Mouse (Mus musculus): ENCODE results near the gene Orm2. TPM values are rescaled to one million over a fixed set of nuclear protein-coding genes. Genes with fewer than 3 reads are reported as not detected.

Gene Orm2
- polyA plus RNA-seq (2021; fragmentation: Nextera tagmentation), result not detected in 2 replicates
- long read RNA-seq, experiment 1, result 0 reads
- long read RNA-seq, experiment 2, result 0 reads

DNA sequence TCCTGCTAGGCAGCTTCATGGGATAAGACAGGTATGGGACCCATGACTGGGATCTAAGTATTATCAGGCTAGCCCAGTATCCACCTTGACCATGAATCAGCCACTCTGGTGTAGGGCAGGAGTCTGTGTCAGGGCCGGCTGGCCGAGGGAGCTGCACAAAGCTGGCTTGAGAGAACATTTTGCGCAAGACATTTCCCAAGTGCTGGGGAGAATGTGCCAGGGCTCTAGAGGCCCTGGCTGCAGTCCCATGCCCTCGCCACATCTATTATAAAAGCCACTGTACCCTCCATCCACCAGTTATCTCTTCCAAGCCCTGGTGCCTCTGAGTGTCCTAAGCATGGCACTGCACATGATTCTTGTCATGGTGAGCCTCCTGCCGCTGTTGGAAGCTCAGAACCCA is at the start of gene Orm2:
TSS of gene Orm2 (plus strand) at position 300 of the 400 bp plus-strand sequence.

DNA sequence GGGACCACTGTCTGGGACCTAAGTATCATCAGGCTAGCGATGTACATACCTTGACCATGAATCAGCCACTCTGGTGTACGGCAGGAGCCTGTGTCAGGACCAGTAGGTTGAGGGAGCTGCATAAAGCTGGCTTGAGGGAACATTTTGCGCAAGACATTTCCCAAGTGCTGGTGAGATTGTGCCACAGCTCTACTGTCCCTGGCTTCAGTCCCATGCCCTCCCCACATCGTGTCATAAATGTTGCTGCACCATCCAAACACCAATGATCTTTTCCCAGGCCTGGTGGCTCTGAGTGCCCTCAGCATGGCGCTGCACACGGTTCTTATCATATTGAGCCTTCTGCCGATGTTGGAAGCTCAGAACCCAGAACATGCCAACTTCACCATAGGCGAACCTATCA is 18.0 kb upstream of the Orm2 start, which contains the start of gene Orm1:
TSS of gene Orm1 (plus strand) at position 266 of the 400 bp plus-strand sequence.

DNA sequence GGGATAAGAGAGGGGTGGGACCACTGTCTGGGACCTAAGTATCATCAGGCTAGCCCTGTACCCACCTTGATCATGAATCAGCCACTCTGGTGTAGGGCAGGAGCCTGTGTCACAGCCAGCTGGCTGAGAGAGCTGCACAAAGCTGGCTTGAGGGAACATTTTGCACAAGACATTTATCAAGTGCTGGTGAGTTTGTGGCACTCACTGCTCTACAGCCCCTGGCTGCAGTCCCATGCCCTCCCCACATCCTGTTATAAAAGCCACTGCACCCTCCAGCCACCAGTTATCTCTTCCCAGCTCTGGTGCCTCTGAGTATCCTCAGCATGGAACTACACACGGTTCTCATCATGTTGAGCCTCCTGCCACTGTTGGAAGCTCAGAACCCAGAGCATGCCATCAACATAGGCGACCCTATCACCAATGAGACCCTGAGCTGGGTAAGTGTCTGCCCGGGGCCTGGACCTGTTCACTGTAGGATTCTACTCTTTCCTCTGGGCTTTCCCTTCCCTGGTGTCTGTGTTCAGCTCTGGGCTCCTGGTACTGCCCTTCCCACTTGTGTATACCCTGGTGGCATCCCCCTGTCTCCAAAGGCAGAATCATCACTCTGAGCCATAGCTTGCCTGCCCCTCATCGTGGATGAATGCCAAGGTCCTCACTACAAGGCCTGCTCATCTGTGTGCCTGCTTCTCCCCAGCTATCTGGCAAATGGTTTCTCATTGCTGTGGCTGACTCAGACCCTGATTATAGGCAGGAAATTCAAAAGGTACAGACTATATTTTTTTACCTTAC is 6.2 kb upstream of the Orm2 start, which contains the start of gene Orm3:
TSS of gene Orm3 (plus strand) at position 286 of the 789 bp plus-strand sequence.

DNA sequence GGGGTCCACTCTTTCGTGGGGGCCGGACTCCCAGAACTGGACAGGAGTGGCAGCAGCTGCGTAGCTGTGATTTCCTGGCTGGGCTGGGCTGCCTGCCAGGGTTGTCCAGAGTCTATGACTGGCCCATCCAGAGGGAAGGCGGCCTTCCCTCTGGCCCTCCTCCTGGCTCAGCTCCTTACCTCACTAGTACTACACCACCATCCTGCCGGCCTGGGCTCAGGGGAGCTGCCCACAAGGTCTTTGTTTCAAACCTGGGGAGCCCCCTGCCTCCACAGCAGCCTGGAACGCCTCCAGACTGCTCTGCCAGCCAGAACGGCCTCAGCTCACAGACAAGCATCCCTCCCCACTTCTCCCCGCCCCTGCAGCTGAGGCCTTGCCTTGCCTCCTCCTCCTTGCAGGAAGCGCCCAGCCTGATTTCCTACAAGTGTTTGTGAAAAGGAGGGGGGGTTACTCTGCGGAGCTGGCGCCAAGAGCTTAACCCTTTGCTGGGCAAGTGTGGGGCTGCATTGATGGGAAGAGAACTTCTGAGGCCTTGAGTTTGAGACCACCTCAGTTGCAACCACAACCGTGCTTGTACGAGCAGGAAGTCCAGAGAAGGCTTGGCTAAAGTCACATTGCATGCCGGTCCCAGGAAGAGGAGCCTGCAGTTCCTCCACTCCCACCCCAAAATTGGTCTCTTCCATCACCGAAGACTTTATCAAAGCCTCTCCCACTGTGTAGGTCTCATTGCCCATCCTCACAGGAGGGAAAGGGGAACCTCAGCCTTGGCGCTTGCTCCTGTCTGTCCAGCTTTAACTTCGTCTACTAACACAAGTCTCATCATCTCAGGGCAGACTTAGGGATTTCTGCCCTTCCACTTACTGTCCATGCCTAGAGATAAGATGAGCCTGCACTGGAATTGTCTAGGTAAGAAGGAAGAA is 41.1 kb downstream of the Orm2 start, which contains the start of gene Akna:
TSS of gene Akna (minus strand) at position 315 of the 920 bp plus-strand sequence.

Other genes with a start within 250 kb of the Orm2 start
- not detected in 2 replicates for gene Ambp, start 207.7 kb upstream of the Orm2 start, polyA plus RNA-seq (2021; fragmentation: Nextera tagmentation)
- not detected in 2 replicates for gene Kif12, start 190.3 kb upstream of the Orm2 start, polyA plus RNA-seq (2021; fragmentation: Nextera tagmentation)
- 0.23 and 0.37 TPM in 2 replicates for gene Col27a1, start 148.4 kb upstream of the Orm2 start, polyA plus RNA-seq (2021; fragmentation: Nextera tagmentation)
- gene Orm1, start 17.9 kb upstream of the Orm2 start, polyA plus RNA-seq (2021; fragmentation: Nextera tagmentation), result not detected in 2 replicates
- not detected in 2 replicates for gene Orm3, start 6.3 kb upstream of the Orm2 start, polyA plus RNA-seq (2021; fragmentation: Nextera tagmentation)
- gene Akna, start 40.9 kb downstream of the Orm2 start, polyA plus RNA-seq (2021; fragmentation: Nextera tagmentation), result 0.72 and 0.83 TPM in 2 replicates
- gene Whrn, start 133.5 kb downstream of the Orm2 start, polyA plus RNA-seq (2021; fragmentation: Nextera tagmentation), result 4.0 and 9.7 TPM in 2 replicates
- gene Atp6v1g1, start 182.3 kb downstream of the Orm2 start, polyA plus RNA-seq (2021; fragmentation: Nextera tagmentation), result 314 and 330 TPM in 2 replicates
- 8.0 and 9.5 TPM in 2 replicates for gene Tmem268, start 196.3 kb downstream of the Orm2 start, polyA plus RNA-seq (2021; fragmentation: Nextera tagmentation)
- gene Gm11213, start 242.8 kb downstream of the Orm2 start, polyA plus RNA-seq (2021; fragmentation: Nextera tagmentation), result not detected in 2 replicates

Data from left cerebral cortex, adult 6 months (tissue).